Mouse (Mus musculus): ENCODE data around the gene Vmn1r176. TPM values are rescaled to one million over a fixed set of nuclear protein-coding genes. Genes with fewer than 3 reads are reported as not detected.
"Not testable (repeated sequence)": the region's sequence is repeated elsewhere in the genome, so short reads cannot be mapped to it uniquely, and the experiment has no call there.

Gene Vmn1r176
- total RNA-seq (2021), result not detected
- long read RNA-seq, experiment 1, result 0 reads
- long read RNA-seq, experiment 2, result 0 reads

DNA sequence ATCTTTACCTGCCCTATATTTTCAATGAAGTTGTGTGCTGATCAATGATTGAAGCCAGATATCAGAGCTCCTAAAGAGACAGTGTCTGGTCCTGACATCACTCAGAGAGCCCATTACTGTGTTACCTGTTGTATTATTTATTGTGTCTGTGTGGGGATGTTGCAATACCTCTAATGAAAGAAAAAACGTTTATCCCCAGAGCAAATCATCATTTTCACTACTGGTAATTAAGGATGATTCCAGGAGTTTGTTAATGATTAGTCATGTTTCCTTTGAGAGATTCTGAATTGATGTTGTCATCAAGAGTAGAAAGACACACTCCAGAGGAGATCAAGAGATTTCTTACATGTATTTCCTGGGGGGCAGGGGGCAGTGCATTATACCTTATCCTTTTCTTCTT, at the start of gene Vmn1r176:
Gene Vmn1r176 (minus strand): TSS at position 101 of the 400 bp plus-strand sequence.
- DNase-seq (ENCODE audit: low spot score in 2 of 2); H3K27ac ChIP-seq; H3K4me3 ChIP-seq: not testable (repeated sequence)

DNA sequence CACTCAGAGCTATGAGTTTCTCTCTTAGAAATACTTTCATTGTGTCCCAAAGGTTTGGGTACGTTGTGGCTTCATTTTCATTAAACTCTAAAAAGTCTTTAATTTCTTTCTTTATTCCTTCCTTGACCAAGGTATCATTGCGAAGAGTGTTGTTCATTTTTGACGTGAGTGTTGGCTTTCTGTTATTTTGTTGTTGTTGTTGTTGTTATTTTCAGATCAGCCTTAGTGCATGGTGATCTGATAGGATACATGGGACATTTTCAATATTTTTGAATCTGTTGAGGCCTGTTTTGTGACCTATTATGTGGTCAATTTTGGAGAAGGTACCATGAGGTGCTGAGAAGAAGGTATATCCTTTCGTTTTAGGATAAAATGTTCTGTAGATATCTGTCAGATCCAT, 39.7 kb upstream of the Vmn1r176 start:
- H3K27ac ChIP-seq; H3K4me3 ChIP-seq; DNase-seq (ENCODE audit: low spot score in 2 of 2): not testable (repeated sequence)

DNA sequence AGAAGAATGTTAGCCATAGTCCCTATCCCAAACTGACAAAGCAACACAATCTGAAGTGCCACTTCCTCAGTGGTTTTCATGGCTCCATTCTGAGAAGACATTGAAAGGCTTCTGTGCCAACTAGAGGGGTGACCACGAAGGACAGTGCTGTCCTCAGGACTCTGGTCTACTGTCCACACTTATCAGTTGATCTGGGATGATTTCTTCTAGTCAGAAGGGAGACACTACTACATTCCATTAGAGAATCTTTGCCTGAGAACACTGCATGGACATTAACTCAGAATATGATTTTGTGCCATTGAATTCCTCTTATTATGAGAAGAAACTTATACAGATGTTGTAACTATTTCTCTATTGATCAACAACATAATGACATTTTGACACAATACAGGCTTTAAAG, 29.2 kb upstream of the Vmn1r176 start, which contains the start of gene Vmn1r177:
Gene Vmn1r177 (minus strand): TSS at position 101 of the 400 bp plus-strand sequence.
- H3K4me3 ChIP-seq; H3K27ac ChIP-seq; DNase-seq (ENCODE audit: low spot score in 2 of 2): not testable (repeated sequence)

DNA sequence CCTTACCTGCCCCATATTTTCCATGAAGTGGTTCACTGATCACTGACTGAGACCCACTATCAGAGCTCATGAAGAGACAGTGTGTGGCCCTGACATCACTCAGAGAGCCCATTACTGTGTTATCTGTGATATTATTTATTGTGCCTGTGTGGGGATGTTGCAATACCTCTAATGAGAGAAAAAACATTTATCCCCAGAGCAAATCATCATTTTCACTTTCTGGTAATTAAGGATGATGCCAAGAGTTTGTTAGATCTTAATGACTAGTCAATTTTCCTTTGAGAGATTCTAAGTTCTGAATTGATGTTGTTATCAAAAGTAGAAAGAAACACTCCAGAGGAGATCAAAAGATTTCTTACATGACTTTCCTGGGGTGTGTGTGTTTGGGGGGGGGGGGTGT, 26.6 kb downstream of the Vmn1r176 start, which contains the start of gene Vmn1r175:
Gene Vmn1r175 (minus strand): TSS at position 101 of the 400 bp plus-strand sequence.
- not testable (repeated sequence) for H3K27ac ChIP-seq; H3K4me3 ChIP-seq; DNase-seq (ENCODE audit: low spot score in 2 of 2)

DNA sequence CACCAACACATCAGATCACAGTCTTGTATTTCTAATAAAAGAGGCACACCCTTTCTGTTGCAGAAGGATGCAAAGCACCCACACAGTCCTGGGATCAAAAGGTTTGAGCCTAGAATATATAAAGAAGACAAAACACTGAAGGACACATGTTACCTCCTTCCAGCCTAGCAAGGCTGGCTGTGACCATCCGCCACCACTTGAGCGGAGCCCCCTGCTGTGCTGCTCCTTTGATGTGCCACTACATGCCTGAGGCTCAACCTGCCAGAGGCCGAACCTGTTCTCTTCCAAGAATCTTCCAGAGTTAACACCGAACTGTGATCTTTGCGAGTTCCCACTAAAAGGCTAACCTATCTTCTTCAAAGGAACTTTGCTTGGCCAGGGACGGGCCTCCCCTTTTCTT, 52.6 kb downstream of the Vmn1r176 start:
- Histone ChIP-seq H3K27ac (no peak overlapping the region), H3K4me3 (no peak overlapping the region)
- no peak for DNase-seq (ENCODE audit: low spot score in 2 of 2)
- TF ChIP-seq CTCF (conservative IDR thresholded peaks at IDR 0.05), result no peak

Other genes starting within 250 kb of the Vmn1r176 start
- gene Vmn1r170, start 231.2 kb downstream of the Vmn1r176 start, total RNA-seq (2021), result not detected
- gene Vmn1r171, start 206.7 kb downstream of the Vmn1r176 start, total RNA-seq (2021), result not detected
- not detected for gene Vmn1r172, start 179.1 kb downstream of the Vmn1r176 start, total RNA-seq (2021)
- not detected for gene Vmn1r173, start 136.7 kb downstream of the Vmn1r176 start, total RNA-seq (2021)
- gene Vmn1r174, start 85.1 kb downstream of the Vmn1r176 start, total RNA-seq (2021), result not detected
- not detected for gene Vmn1r175, start 26.7 kb downstream of the Vmn1r176 start, total RNA-seq (2021)
- gene Vmn1r177, start 29.1 kb upstream of the Vmn1r176 start, total RNA-seq (2021), result not detected
- not detected for gene Vmn1r178, start 54.6 kb upstream of the Vmn1r176 start, total RNA-seq (2021)
- gene Vmn1r179, start 89.6 kb upstream of the Vmn1r176 start, total RNA-seq (2021), result not detected
- gene Vmn1r180, start 113.3 kb upstream of the Vmn1r176 start, total RNA-seq (2021), result not detected
- gene Vmn1r181, start 137.2 kb upstream of the Vmn1r176 start, total RNA-seq (2021), result not detected
- not detected for gene V1rd19, start 164.3 kb upstream of the Vmn1r176 start, total RNA-seq (2021)
- not detected for gene Vmn1r183, start 215.9 kb upstream of the Vmn1r176 start, total RNA-seq (2021)
- gene Zfp180, start 244.6 kb upstream of the Vmn1r176 start, total RNA-seq (2021), result 10 to 100 TPM; 44.0 to 45.5 TPM

All from layer of hippocampus, adult 2 months (tissue).